In the genomic region with DNA sequence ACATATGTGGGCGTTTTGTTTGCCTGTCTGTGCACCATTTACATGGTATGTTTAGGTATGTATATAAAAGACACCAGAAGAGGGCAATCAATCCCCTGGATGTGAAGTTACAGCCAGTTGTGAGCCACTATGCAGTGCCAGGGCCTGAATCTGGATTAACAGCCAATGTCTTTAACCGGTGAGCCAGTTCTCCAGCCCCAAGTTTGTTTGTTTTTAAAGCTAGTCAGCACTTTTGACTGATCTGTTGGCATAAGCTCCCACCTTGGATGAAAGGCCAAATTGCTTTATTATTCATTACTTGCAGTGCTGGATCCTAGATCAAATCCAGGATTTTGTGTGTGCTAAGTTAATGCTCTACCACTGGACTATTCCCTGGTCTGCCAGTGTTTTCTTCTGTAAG, we compare ENCODE assay signal across 8 mouse cellular contexts. TPM values are rescaled to one million over a fixed set of nuclear protein-coding genes. Genes with fewer than 3 reads are reported as not detected.
DNase-seq lines count a peak whose midpoint lies in the region; ATAC-seq and TF ChIP-seq lines count a peak whose summit lies in the region.

No protein-coding gene starts in this region.

- peak; percentile 40 for TF ChIP-seq CTCF in gastrocnemius, adult 2 months (IDR thresholded peaks at IDR 0.05)
- peak; percentile 34; the same call in 1 of the 2 replicates for TF ChIP-seq CTCF in liver, embryonic 14.5 days (IDR thresholded peaks at IDR 0.05; ENCODE audit: low read depth)

- H3K36me3 ChIP-seq in ES-E14 (ENCODE audit: control insufficient read depth, insufficient read depth, low read length, poor library complexity, severe bottlenecking), result no peaks in the 10 kb centered on the region
- H3K36me3 ChIP-seq in hindbrain, embryonic 12.5 days, result no peaks in the 10 kb centered on the region
- no peaks in the 10 kb centered on the region for H3K36me3 ChIP-seq in liver, embryonic 14.5 days (replicated peaks; ENCODE audit: control insufficient read depth, insufficient read depth, low read depth)

- peak overlapping the region; percentile 74 for H3K4me3 ChIP-seq in gastrocnemius, adult 2 months
- H3K4me3 ChIP-seq in ES-E14 (ENCODE audit: insufficient read depth in 1 of 2, low read depth in 1 of 2, low read length in 2 of 2, poor library complexity in 1 of 2, severe bottlenecking in 1 of 2), result no peak overlapping the region
- H3K4me3 ChIP-seq in hindbrain, embryonic 12.5 days, result peak overlapping the region; percentile 69
- H3K4me3 ChIP-seq in liver, embryonic 14.5 days (ENCODE audit: insufficient read depth in 1 of 2, low read depth in 2 of 2, low read length in 2 of 2), result peak overlapping the region; percentile 60 to 78; a peak in 3 of 4 replicates

- peak overlapping the region; percentile 99 for H3K27ac ChIP-seq in gastrocnemius, adult 2 months
- no peak overlapping the region for H3K27ac ChIP-seq in ES-E14 (ENCODE audit: insufficient read depth, low read depth, low read length, poor library complexity, severe bottlenecking)
- no peak overlapping the region for H3K27ac ChIP-seq in hindbrain, embryonic 12.5 days
- H3K27ac ChIP-seq in liver, embryonic 14.5 days, result no peak overlapping the region

- WGBS in hindbrain, embryonic 12.5 days, result 66% methylated on average over 2 of the region's 2 CpGs
- WGBS in liver, embryonic 14.5 days (ENCODE audit: insufficient replicate concordance), result 59% methylated on average over 2 of the region's 2 CpGs

- H3K4me1 ChIP-seq in ES-E14 (ENCODE audit: control insufficient read depth in 2 of 2, insufficient read depth in 2 of 2, low read length in 2 of 2, poor library complexity in 1 of 2), result peaks cover 0 to 4% of the 10 kb centered on the region in 2 experiments; a peak in 1 of 4 replicates
- H3K4me1 ChIP-seq in hindbrain, embryonic 12.5 days, result peaks cover 16% of the 10 kb centered on the region
- H3K4me1 ChIP-seq in liver, embryonic 14.5 days (replicated peaks; ENCODE audit: control insufficient read depth in 2 of 2, insufficient read depth in 2 of 2, low read length in 1 of 2), result peaks cover 3 to 26% of the 10 kb centered on the region in 2 experiments

- ATAC-seq in hindbrain, embryonic 12.5 days (ENCODE audit: low FRiP score), result no peak
- no peak for ATAC-seq in liver, embryonic 14.5 days (ENCODE audit: insufficient read depth)

- intact Hi-C loops in gastrocnemius, adult 2 months (cut with DNase I), result loop anchor here (5.0 kb wide), 2 partner anchors 61 to 139 kb away; no protein-coding TSS in a partner anchor
- intact Hi-C loops in left cerebral cortex, postnatal 14 days (cut with DNase I), result loop anchor here (5.0 kb wide), 2 partner anchors 44 to 61 kb away; no protein-coding TSS in a partner anchor

- no peak for DNase-seq in gastrocnemius, adult 2 months
- no peak for DNase-seq in gastrocnemius, postnatal 10 days
- no peak for DNase-seq in ES-E14 (ENCODE audit: low read depth, low spot score)
- DNase-seq in liver, embryonic 14.5 days (ENCODE audit: low read depth in 3 of 3, low spot score in 3 of 3), result no peak
- no peak for DNase-seq in natural killer cell, adult 2 months (ENCODE audit: low spot score in 2 of 2)
- DNase-seq in left cerebral cortex, postnatal 14 days (ENCODE audit: low spot score in 2 of 2), result no peak
- no peak for DNase-seq in lung, postnatal 25 days (ENCODE audit: low spot score)

- no peaks in the 10 kb centered on the region for H3K9me3 ChIP-seq in ES-E14 (ENCODE audit: control insufficient read depth, insufficient read depth, low read depth, low read length)
- H3K9me3 ChIP-seq in hindbrain, embryonic 12.5 days (replicated peaks), result no peaks in the 10 kb centered on the region
- H3K9me3 ChIP-seq in liver, embryonic 14.5 days (ENCODE audit: control insufficient read depth, low read length), result no peaks in the 10 kb centered on the region

- no peak overlapping the region for H3K9ac ChIP-seq in ES-E14 (ENCODE audit: insufficient read depth, low read depth, low read length, poor library complexity, severe bottlenecking)
- peak overlapping the region; percentile 66; the same call in 1 of the 2 replicates for H3K9ac ChIP-seq in hindbrain, embryonic 12.5 days
- H3K9ac ChIP-seq in liver, embryonic 14.5 days (replicated peaks), result peak overlapping the region; percentile 2; the same call in 1 of the 2 replicates

- no peaks in the 10 kb centered on the region for H3K27me3 ChIP-seq in hindbrain, embryonic 12.5 days
- H3K27me3 ChIP-seq in liver, embryonic 14.5 days (ENCODE audit: control insufficient read depth, insufficient read depth, low read length), result no peaks in the 10 kb centered on the region

- in situ Hi-C loops in ES-E14 (cut with MboI; ENCODE audit: low sequenced_read_pairs in 2 of 2, unreplicated experiment in 2 of 2), result no loop called here

- TF ChIP-seq EP300 in liver, embryonic 14.5 days (IDR thresholded peaks at IDR 0.05; ENCODE audit: low read depth), result no peak

- peak overlapping the region; percentile 69 for H3K4me2 ChIP-seq in hindbrain, embryonic 12.5 days (replicated peaks)
- peak overlapping the region; percentile 92 for H3K4me2 ChIP-seq in liver, embryonic 14.5 days (ENCODE audit: low read depth)

TF ChIP-seq in ES-E14, 5 proteins besides CTCF, POLR2A, EP300 and RAD21:
- TF ChIP-seq HCFC1 (IDR thresholded peaks at IDR 0.05; ENCODE audit: borderline replicate concordance, insufficient read depth, low read length) (no peak), MAFK (IDR thresholded peaks at IDR 0.05; ENCODE audit: insufficient read depth, low read depth, low read length) (0 out of 2 replicates have a peak, but pooled peaks have one; percentile 40)

RNA-seq across cellular contexts. Expression of gene Tom1l2, which starts 1.3 kb away (rescaled TPM):
- 10 to 100 TPM; 63.7 to 63.9 TPM for total RNA-seq in gastrocnemius, adult 2 months (2021)
- 10 to 100 TPM; 38.6 to 45.1 TPM for total RNA-seq in gastrocnemius, postnatal 10 days (2021)
- total RNA-seq in ES-E14 (2012; rRNA removed), result 9.3 and 10.4 TPM in 2 replicates
- polyA plus RNA-seq in hindbrain, embryonic 12.5 days (2016; fragmentation: Nextera tagmentation; extraction: Ambion mirVana), result 40.8 and 45.4 TPM in 2 replicates
- 4.9 and 5.0 TPM in 2 replicates for polyA plus RNA-seq in liver, embryonic 14.5 days (2012; rRNA removed)
- 2.4 and 3.1 TPM in 2 replicates for polyA plus RNA-seq in liver, embryonic 14.5 days (2014; fragmentation: Nextera tagmentation; extraction: Ambion mirVana)
- total RNA-seq in left cerebral cortex, postnatal 14 days (2021), result 100 to 1,000 TPM; 163 to 172 TPM

RNA-seq across cellular contexts. Expression of gene Drc3, which starts 1.7 kb away (rescaled TPM):
- total RNA-seq in gastrocnemius, adult 2 months (2021), result 1 to 10 TPM in 1 of 2 experiments, under 1 TPM in 1; 0.87 to 1.0 TPM
- 1 to 10 TPM; 1.3 to 1.6 TPM for total RNA-seq in gastrocnemius, postnatal 10 days (2021)
- 1.9 and 2.0 TPM in 2 replicates for total RNA-seq in ES-E14 (2012; rRNA removed)
- polyA plus RNA-seq in hindbrain, embryonic 12.5 days (2016; fragmentation: Nextera tagmentation; extraction: Ambion mirVana), result 5.0 and 6.7 TPM in 2 replicates
- 0.34 and 0.39 TPM in 2 replicates for polyA plus RNA-seq in liver, embryonic 14.5 days (2012; rRNA removed)
- polyA plus RNA-seq in liver, embryonic 14.5 days (2014; fragmentation: Nextera tagmentation; extraction: Ambion mirVana), result 0.14 and 0.20 TPM in 2 replicates
- 10 to 100 TPM; 11.7 to 13.6 TPM for total RNA-seq in left cerebral cortex, postnatal 14 days (2021)

Comparison
In these comparisons a context has a peak if more than half of its experiments do, and no peak if none do; other contexts are left out.
1. H3K4me3 ChIP-seq: peak in gastrocnemius, adult 2 months (single experiment), hindbrain, embryonic 12.5 days (single experiment) and liver, embryonic 14.5 days (2 of 2); none in ES-E14 (0 of 2).